Mouse (Mus musculus) hindbrain, embryonic 16.5 days (tissue): ENCODE data around the gene Nol12. TPM values are rescaled to one million over a fixed set of nuclear protein-coding genes. Genes with fewer than 3 reads are reported as not detected.

Experiments used
- ATAC-seq: fragments of 200-750 bp; cut with Nextera tagmentation; 2 replicates; pipeline ENCODE4 v1.8.0; 2017; ENCODE audit warnings: moderate TSS enrichment, moderate library complexity
- H3K27ac ChIP-seq: fragments of 300-500 bp; sonication (generic); 2 replicates; pipeline ENCODE4 v1.5.1; 2014; ENCODE audit warnings: low read depth, mild to moderate bottlenecking, control low read depth, low read length, moderate library complexity
- H3K27me3 ChIP-seq: fragments of 300-500 bp; sonication (generic); replicated peaks from 2 replicates; pipeline ENCODE4 v1.6.1; 2014; ENCODE audit warnings: low read length; ENCODE audit not compliant: control insufficient read depth, insufficient read depth
- H3K36me3 ChIP-seq: fragments of 300-500 bp; sonication (generic); 2 replicates; pipeline ENCODE4 v1.6.1; 2014; ENCODE audit warnings: mild to moderate bottlenecking, low read length, moderate library complexity, mixed read lengths; ENCODE audit not compliant: control insufficient read depth, insufficient read depth
- H3K4me1 ChIP-seq: fragments of 300-500 bp; sonication (generic); 2 replicates; pipeline ENCODE4 v1.6.1; 2014; ENCODE audit warnings: low read depth, low read length; ENCODE audit not compliant: control insufficient read depth, insufficient read depth
- H3K4me2 ChIP-seq: fragments of 300-500 bp; sonication (generic); 2 replicates; pipeline ENCODE4 v1.6.1; 2014; ENCODE audit warnings: mild to moderate bottlenecking, low read length, control low read depth, moderate library complexity
- H3K4me3 ChIP-seq: fragments of 300-500 bp; sonication (generic); 2 replicates; pipeline ENCODE4 v1.5.1; 2014; ENCODE audit warnings: mild to moderate bottlenecking, low read length, control low read depth, moderate library complexity
- H3K9ac ChIP-seq: fragments of 300-500 bp; sonication (generic); 2 replicates; pipeline ENCODE4 v1.6.1; 2014; ENCODE audit warnings: low read depth, mild to moderate bottlenecking, control low read depth, low read length, moderate library complexity
- H3K9me3 ChIP-seq: fragments of 300-500 bp; sonication (generic); 2 replicates; pipeline ENCODE4 v1.6.1; 2014; ENCODE audit warnings: mild to moderate bottlenecking, low read length, moderate library complexity; ENCODE audit not compliant: control insufficient read depth
- WGBS: fragments of 180-500 bp; shearing (Covaris S2); extraction: QIAGEN DNeasy Blood & Tissue Kit; methylation state at CpG from one replicate; pipeline ENCODE4 v1.1.7; 2014; 5-methylcytosine and 5-hydroxymethylcytosine counted together
- polyA plus RNA-seq: library from polyadenylated mRNA; unstranded; fragments of >200 nt; fragmentation: Nextera tagmentation; extraction: Ambion mirVana; gene quantifications from 2 replicates; pipeline ENCODE4 v1.2.1, GENCODE M21; 2015

The Nol12 gene
- polyA plus RNA-seq, 1 experiment from 2014 or later: 63.6 TPM

- Histone ChIP-seq H3K27ac (no peak within 1 kb of the TSS), H3K4me3 (peak within 1 kb of the TSS; percentile 61), H3K27me3 (peaks cover 10% of the 10 kb centered on the region), H3K4me2 (peak within 1 kb of the TSS; percentile 98), H3K9ac (peak within 1 kb of the TSS; percentile 74), H3K4me1 (peaks cover 12% of the 10 kb centered on the region), H3K36me3 (no peaks in the 10 kb centered on the region), H3K9me3 (no peaks in the 10 kb centered on the region)
- 2% methylated on average over 39 of the region's 47 CpGs for WGBS
- ATAC-seq: peak; percentile 60; the same call in 1 of the 2 replicates
Measured at GRCm38 (mm10) chr15:78899740-78900584, 34.8 kb upstream of the Nol12 start, which contains the start of gene Sh3bp1. Gene Sh3bp1, plus strand, starts transcription at chr15:78899768.

- Histone ChIP-seq H3K9ac (peak overlapping the region; percentile 38), H3K4me3 (peak overlapping the region; percentile 61), H3K27ac (no peak overlapping the region), H3K9me3 (no peaks in the 10 kb centered on the region), H3K4me1 (peaks cover 12% of the 10 kb centered on the region), H3K27me3 (peaks cover 10% of the 10 kb centered on the region), H3K36me3 (no peaks in the 10 kb centered on the region), H3K4me2 (peak overlapping the region; percentile 98)
- WGBS: 31% methylated on average over 18 of the region's 18 CpGs
- ATAC-seq: no peak
Measured at GRCm38 (mm10) chr15:78900585-78901421, 33.9 kb upstream of the Nol12 start.

GRCm38 (mm10) chr15:78901422-78901789 is 33.3 kb upstream of the Nol12 start:
- Histone ChIP-seq H3K4me3 (no peak overlapping the region), H3K4me2 (no peak overlapping the region), H3K4me1 (peaks cover 12% of the 10 kb centered on the region), H3K9ac (no peak overlapping the region), H3K27ac (no peak overlapping the region), H3K9me3 (no peaks in the 10 kb centered on the region), H3K27me3 (peaks cover 10% of the 10 kb centered on the region), H3K36me3 (no peaks in the 10 kb centered on the region)
- 45% methylated on average over 8 of the region's 8 CpGs for WGBS
- ATAC-seq: no peak

- WGBS: 4% methylated on average over 2 of the region's 2 CpGs
- Histone ChIP-seq H3K4me1 (peaks cover 12% of the 10 kb centered on the region), H3K36me3 (no peaks in the 10 kb centered on the region), H3K4me3 (no peak overlapping the region), H3K27ac (no peak overlapping the region), H3K9ac (no peak overlapping the region), H3K27me3 (peaks cover 10% of the 10 kb centered on the region), H3K4me2 (no peak overlapping the region), H3K9me3 (no peaks in the 10 kb centered on the region)
- ATAC-seq: 0 out of 2 replicates have a peak, but pooled peaks have one; percentile 22
Measured at GRCm38 (mm10) chr15:78903243-78903642, 31.5 kb upstream of the Nol12 start.

GRCm38 (mm10) chr15:78908399-78908798 is 26.3 kb upstream of the Nol12 start:
- H3K4me1 ChIP-seq: no peaks in the 10 kb centered on the region
- H3K4me2 ChIP-seq: no peak overlapping the region
- H3K27me3 ChIP-seq: no peaks in the 10 kb centered on the region
- no peak overlapping the region for H3K9ac ChIP-seq
- no peak for ATAC-seq
- no peak overlapping the region for H3K27ac ChIP-seq
- H3K36me3 ChIP-seq: no peaks in the 10 kb centered on the region
- H3K9me3 ChIP-seq: no peaks in the 10 kb centered on the region
- no peak overlapping the region for H3K4me3 ChIP-seq
- WGBS: 82% methylated on average over 7 of the region's 7 CpGs

GRCm38 (mm10) chr15:78908982-78909381 is 25.8 kb upstream of the Nol12 start:
- no peak overlapping the region for H3K4me3 ChIP-seq
- no peaks in the 10 kb centered on the region for H3K27me3 ChIP-seq
- H3K27ac ChIP-seq: no peak overlapping the region
- H3K4me2 ChIP-seq: no peak overlapping the region
- no peaks in the 10 kb centered on the region for H3K9me3 ChIP-seq
- 93% methylated on average over 8 of the region's 8 CpGs for WGBS
- ATAC-seq: no peak
- no peaks in the 10 kb centered on the region for H3K36me3 ChIP-seq
- H3K4me1 ChIP-seq: no peaks in the 10 kb centered on the region
- H3K9ac ChIP-seq: no peak overlapping the region

- no peaks in the 10 kb centered on the region for H3K36me3 ChIP-seq
- no peak overlapping the region for H3K4me2 ChIP-seq
- WGBS: 33% methylated on average over 9 of the region's 9 CpGs
- no peak for ATAC-seq
- no peaks in the 10 kb centered on the region for H3K27me3 ChIP-seq
- H3K9me3 ChIP-seq: no peaks in the 10 kb centered on the region
- peaks cover 19% of the 10 kb centered on the region for H3K4me1 ChIP-seq
- no peak overlapping the region for H3K27ac ChIP-seq
- no peak overlapping the region for H3K9ac ChIP-seq
- H3K4me3 ChIP-seq: no peak overlapping the region
Measured at GRCm38 (mm10) chr15:78912040-78912439, 22.7 kb upstream of the Nol12 start.

- H3K36me3 ChIP-seq: no peaks in the 10 kb centered on the region; the same call in 1 of the 2 replicates
- no peaks in the 10 kb centered on the region for H3K9me3 ChIP-seq
- peak within 1 kb of the TSS; percentile 87 for H3K4me2 ChIP-seq
- peak within 1 kb of the TSS; percentile 77 for H3K4me3 ChIP-seq
- peak; percentile 95 for ATAC-seq
- H3K27ac ChIP-seq: peak within 1 kb of the TSS; percentile 97
- under 1% methylated on average over 44 of the region's 51 CpGs for WGBS
- H3K9ac ChIP-seq: peak within 1 kb of the TSS; percentile 85
- peaks cover 25% of the 10 kb centered on the region for H3K4me1 ChIP-seq
- no peaks in the 10 kb centered on the region for H3K27me3 ChIP-seq
Measured at GRCm38 (mm10) chr15:78913632-78914090, 21.1 kb upstream of the Nol12 start, which contains the start of gene Pdxp. Gene Pdxp, plus strand, starts transcription at chr15:78913919.
